Mouse (Mus musculus) liver, embryonic 16.5 days (tissue): ENCODE results near the gene Gltpd2. TPM values are rescaled to one million over a fixed set of nuclear protein-coding genes. Genes with fewer than 3 reads are reported as not detected.

ENCODE experiments used
- ATAC-seq: fragments of 200-750 bp; cut with Nextera tagmentation; 2 replicates; pipeline ENCODE4 v1.8.0; 2017; ENCODE audit warnings: low read depth, mild to moderate bottlenecking, moderate number of reproducible peaks, moderate library complexity
- H3K27ac ChIP-seq: fragments of 300-500 bp; sonication (generic); 2 replicates; pipeline ENCODE4 v1.5.1; 2014; ENCODE audit warnings: mild to moderate bottlenecking, low read length
- H3K27me3 ChIP-seq: fragments of 300-500 bp; sonication (generic); 2 replicates; pipeline ENCODE4 v1.6.1; 2014; ENCODE audit warnings: low read depth, low read length, mixed read lengths; ENCODE audit not compliant: control insufficient read depth, insufficient read depth
- H3K36me3 ChIP-seq: fragments of 300-500 bp; sonication (generic); 2 replicates; pipeline ENCODE4 v1.6.1; 2014; ENCODE audit warnings: mild to moderate bottlenecking; ENCODE audit not compliant: control insufficient read depth, insufficient read depth
- H3K4me1 ChIP-seq: fragments of 300-500 bp; sonication (generic); 2 replicates; pipeline ENCODE4 v1.6.1; 2014; ENCODE audit warnings: low read depth, low read length, mixed read lengths; ENCODE audit not compliant: control insufficient read depth
- H3K4me2 ChIP-seq: fragments of 300-500 bp; sonication (generic); 2 replicates; pipeline ENCODE4 v1.6.1; 2014; ENCODE audit warnings: low read depth, low read length, mixed read lengths
- H3K4me3 ChIP-seq: fragments of 300-500 bp; sonication (generic); 2 replicates; pipeline ENCODE4 v1.5.1; 2014; ENCODE audit warnings: low read depth, mild to moderate bottlenecking, low read length
- H3K9ac ChIP-seq: fragments of 300-500 bp; sonication (generic); 2 replicates; pipeline ENCODE4 v1.6.1; 2014; ENCODE audit warnings: low read depth, low read length
- H3K9me3 ChIP-seq: fragments of 300-500 bp; sonication (generic); replicated peaks from 2 replicates; pipeline ENCODE4 v1.6.1; 2016; ENCODE audit warnings: low read length; ENCODE audit not compliant: control insufficient read depth
- WGBS: fragments of 180-500 bp; shearing (Covaris S2); extraction: QIAGEN DNeasy Blood & Tissue Kit; methylation state at CpG from one replicate; pipeline ENCODE4 v1.1.7; 2014; ENCODE audit not compliant: insufficient replicate concordance; 5-methylcytosine and 5-hydroxymethylcytosine counted together
- polyA plus RNA-seq: library from polyadenylated mRNA; unstranded; fragments of >200 nt; fragmentation: Nextera tagmentation; extraction: Ambion mirVana; gene quantifications from 2 replicates; pipeline ENCODE4 v1.2.1, GENCODE M21; 2015

Gltpd2 gene
- polyA plus RNA-seq, 1 experiment from 2014 or later, result 35.3 TPM

DNA sequence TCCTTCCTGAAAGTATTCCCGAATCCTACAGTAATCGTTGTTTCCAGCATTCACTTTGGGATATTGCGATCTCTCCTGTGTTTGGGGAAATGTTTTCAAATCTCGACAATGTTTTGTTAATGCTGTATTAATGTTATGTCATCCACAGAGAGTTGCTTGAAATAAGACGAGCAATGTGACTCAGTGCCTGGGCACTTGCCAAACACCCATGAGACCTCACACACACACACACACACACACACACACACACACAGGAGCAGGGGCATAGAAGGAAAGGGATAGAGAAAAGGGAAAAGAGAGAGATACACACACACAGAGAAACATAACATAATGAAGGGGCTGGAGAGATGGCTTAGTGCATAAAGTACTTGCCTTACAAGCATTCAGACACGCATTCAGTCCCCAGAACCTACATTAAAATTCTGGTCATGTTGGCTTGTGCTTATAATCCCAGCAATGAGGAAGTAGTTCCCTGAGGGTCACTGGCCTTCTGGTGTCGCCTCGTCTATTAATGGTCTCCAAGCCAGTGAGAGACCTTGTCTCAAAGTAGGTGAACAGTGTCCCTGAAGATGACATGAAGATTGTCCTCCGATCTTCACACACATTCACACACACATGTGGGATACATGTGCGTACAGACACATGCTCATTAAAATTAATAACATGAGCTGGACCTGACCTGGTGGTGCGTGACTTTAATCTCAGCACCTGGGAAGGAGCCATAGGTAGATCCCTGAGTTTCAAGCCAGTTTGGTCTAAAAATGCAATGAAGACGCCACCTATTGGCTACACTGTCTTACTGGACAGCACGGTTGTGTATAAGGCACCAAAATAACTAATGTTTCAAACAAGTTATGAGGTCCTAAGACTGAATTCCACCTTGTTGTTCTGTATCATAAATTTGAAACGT is 19.2 kb upstream of the Gltpd2 start:
- Histone ChIP-seq H3K27me3 (no peaks in the 10 kb centered on the region; the same call in 1 of the 2 replicates), H3K36me3 (no peaks in the 10 kb centered on the region), H3K4me3 (no peak overlapping the region), H3K4me1 (peaks cover under 1% of the 10 kb centered on the region), H3K9ac (no peak overlapping the region), H3K9me3 (no peaks in the 10 kb centered on the region), H3K27ac (no peak overlapping the region), H3K4me2 (no peak overlapping the region)
- no peak for ATAC-seq
- 52% methylated on average over 14 of the region's 14 CpGs for WGBS

DNA sequence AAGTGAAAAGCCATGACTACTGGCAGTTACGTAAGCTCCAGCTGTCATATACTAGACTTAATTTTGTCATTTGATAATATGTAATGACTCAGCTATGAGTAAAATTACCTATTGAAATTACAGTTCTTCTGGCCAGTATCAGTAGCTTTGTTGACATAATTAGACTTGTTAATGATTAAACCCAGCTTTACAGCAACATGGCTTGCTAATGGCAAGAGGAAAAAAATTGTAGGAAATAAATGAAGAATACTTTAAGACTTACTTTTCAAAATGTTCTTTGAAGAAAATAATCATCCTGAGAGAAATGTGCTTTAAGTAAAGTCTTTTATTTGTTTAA is 18.6 kb upstream of the Gltpd2 start:
- 70% methylated on average over 1 of the region's 1 CpGs for WGBS

DNA sequence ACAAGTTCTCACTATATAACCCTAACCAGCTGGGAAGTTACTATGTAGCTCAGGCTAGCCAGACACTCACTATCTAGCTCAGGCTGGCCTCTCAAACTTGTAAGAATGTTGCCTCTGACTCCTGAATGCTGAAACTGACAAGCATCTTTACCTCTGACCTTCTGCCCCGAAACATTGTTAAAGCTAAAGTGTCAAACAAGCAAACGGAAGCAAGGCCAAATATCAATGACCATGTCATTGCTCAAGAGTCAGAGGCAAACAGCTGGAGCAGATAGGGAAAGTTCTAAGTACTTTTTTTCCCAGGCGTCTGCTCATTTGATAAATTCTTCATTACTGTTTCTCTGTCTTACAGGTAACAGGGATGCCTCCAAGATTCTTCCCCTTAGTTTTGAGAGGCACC is 17.0 kb upstream of the Gltpd2 start:
- H3K4me1 ChIP-seq, result peaks cover 6% of the 10 kb centered on the region
- no peaks in the 10 kb centered on the region; the same call in 1 of the 2 replicates for H3K27me3 ChIP-seq
- H3K9me3 ChIP-seq, result no peaks in the 10 kb centered on the region
- no peak overlapping the region for H3K4me3 ChIP-seq
- H3K4me2 ChIP-seq, result no peak overlapping the region
- no peaks in the 10 kb centered on the region for H3K36me3 ChIP-seq
- H3K27ac ChIP-seq, result no peak overlapping the region
- WGBS, result 38% methylated on average over 3 of the region's 3 CpGs
- ATAC-seq, result no peak
- no peak overlapping the region for H3K9ac ChIP-seq

More for the DNA sequence above, 18.6 kb upstream of the Gltpd2 start:
- Histone ChIP-seq H3K4me3 (no peak overlapping the region), H3K4me2 (no peak overlapping the region), H3K27me3 (no peaks in the 10 kb centered on the region; the same call in 1 of the 2 replicates), H3K4me1 (peaks cover 6% of the 10 kb centered on the region), H3K9me3 (no peaks in the 10 kb centered on the region), H3K9ac (no peak overlapping the region), H3K36me3 (no peaks in the 10 kb centered on the region), H3K27ac (no peak overlapping the region)
- ATAC-seq, result no peak

DNA sequence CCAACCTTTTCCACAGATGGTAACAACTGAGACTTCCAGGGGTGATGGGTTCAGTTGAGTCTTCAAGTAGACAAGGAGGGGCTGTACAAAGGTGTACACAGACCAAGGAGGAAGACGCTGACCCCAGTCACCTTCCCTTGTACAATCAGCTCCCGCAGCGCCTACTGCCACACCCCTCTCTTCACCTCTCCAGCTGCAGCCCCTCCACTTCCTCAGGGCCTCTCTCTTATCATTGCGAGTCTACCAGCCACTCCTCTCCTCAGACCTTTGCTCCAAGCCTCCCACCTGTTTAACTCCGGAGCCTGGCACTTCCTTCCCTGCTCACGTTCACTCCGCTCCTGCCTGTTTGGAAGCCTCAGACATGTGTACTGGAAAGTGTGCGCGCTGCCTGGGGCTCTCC is 14.0 kb upstream of the Gltpd2 start, which contains the start of gene Tm4sf5:
Gene Tm4sf5, plus strand, starts transcription at position 275 of the 400 bp plus-strand sequence.
- Histone ChIP-seq H3K27ac (no peak within 1 kb of the TSS), H3K4me2 (no peak within 1 kb of the TSS)
- WGBS, result 33% methylated on average over 9 of the region's 9 CpGs

DNA sequence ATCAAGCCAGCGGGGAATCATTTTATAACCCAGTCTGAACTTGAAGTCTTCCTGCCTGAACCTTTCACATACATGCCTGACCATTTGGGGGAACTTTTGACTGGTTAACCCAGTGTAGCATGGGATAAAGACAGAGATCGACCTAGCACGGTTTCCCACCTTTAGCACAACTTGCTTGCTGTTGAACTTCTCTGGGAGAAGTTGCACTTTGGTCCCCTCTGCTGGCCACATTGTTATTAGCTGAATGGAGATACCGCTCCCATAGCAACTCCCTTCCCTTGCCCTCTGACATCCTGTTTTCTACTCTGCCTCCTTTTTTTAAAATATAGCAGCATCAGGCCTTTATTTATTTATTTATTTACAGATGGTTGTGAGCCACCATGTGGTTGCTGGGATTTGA is 12.6 kb upstream of the Gltpd2 start:
- no peak overlapping the region for H3K4me3 ChIP-seq
- H3K27me3 ChIP-seq, result peaks cover 3% of the 10 kb centered on the region; the same call in 1 of the 2 replicates
- WGBS, result 19% methylated on average over 4 of the region's 4 CpGs
- H3K36me3 ChIP-seq, result no peaks in the 10 kb centered on the region
- H3K27ac ChIP-seq, result no peak overlapping the region
- no peak for ATAC-seq
- H3K9ac ChIP-seq, result no peak overlapping the region
- no peaks in the 10 kb centered on the region for H3K9me3 ChIP-seq
- no peak overlapping the region for H3K4me2 ChIP-seq
- H3K4me1 ChIP-seq, result peaks cover 8% of the 10 kb centered on the region

More for the DNA sequence above, 14.0 kb upstream of the Gltpd2 start, which contains the start of gene Tm4sf5:
- H3K9me3 ChIP-seq, result no peaks in the 10 kb centered on the region
- no peak within 1 kb of the TSS for H3K4me3 ChIP-seq
- no peaks in the 10 kb centered on the region for H3K36me3 ChIP-seq
- ATAC-seq, result no peak
- no peak within 1 kb of the TSS for H3K9ac ChIP-seq
- peaks cover 6% of the 10 kb centered on the region for H3K4me1 ChIP-seq
- peaks cover 3% of the 10 kb centered on the region; the same call in 1 of the 2 replicates for H3K27me3 ChIP-seq

DNA sequence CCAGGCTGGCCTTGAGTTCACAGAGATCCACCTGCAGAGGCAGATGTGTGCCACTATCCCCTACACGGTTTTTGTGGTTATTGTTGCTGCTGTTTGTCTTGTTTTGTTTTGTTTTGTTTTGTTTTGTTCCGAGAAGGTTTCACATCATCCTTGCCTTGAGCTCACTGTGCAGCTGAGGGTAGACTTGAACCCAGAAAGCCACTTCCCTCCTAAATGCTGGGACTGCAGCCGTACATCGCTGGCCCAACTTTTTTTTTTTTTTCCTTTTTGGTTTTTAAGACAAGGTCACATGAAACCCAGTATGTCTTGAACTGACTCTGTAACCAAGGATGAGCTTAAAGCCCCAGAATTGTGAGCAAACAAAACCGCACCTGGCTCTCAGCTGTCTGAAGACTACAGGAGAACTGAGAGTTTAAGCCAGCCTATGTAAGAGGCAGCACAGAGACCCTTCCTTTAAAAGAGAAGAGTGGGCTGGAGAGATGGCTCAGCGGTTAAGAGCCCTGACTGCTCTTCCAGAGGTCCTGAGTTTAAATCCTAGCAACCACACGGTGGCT is 12.0 kb upstream of the Gltpd2 start:
- H3K36me3 ChIP-seq, result no peaks in the 10 kb centered on the region
- H3K9me3 ChIP-seq, result no peaks in the 10 kb centered on the region
- H3K4me2 ChIP-seq, result no peak overlapping the region
- no peak for ATAC-seq
- WGBS, result 57% methylated on average over 7 of the region's 7 CpGs
- peaks cover 8% of the 10 kb centered on the region for H3K4me1 ChIP-seq
- no peak overlapping the region for H3K4me3 ChIP-seq
- no peak overlapping the region for H3K9ac ChIP-seq
- H3K27me3 ChIP-seq, result peaks cover 3% of the 10 kb centered on the region; the same call in 1 of the 2 replicates
- H3K27ac ChIP-seq, result no peak overlapping the region

DNA sequence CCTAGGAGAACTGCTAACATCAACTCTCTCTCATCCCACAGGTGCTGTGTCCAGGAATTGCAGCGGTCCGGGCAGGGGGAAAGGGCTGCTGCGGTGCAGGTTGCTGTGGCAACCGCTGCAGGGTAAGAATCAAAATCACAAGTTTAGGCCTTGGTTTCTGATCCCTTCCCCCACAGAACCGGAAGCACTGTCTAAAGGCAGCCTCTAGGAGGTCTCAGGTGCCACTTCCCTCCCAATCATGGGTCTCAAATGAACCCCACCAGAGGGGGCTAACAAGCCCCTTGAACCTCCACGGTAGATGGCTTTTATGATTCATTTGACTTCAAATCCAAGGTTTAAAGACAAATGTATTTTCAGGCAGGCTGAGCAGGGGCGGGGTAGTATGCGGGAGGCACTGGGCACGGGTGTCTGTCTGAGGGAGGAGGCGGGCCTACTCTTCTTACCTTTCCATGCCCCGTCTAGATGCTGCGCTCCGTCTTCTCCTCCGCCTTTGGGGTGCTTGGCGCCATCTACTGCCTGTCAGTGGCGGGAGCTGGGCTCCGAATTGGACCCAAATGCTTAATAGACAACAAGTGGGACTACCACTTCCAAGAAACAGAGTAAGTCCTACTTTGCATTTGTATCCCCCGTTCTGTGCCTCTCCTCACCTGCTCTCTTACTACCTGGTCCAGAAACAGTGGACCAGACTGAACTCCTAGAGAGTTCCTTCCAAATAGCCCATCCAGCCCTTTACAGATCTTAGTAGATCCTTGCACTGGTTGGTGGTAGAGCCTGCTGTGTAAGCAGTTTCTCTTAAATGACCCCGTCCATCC is 9.0 kb upstream of the Gltpd2 start:
- Histone ChIP-seq H3K36me3 (no peaks in the 10 kb centered on the region), H3K4me2 (no peak overlapping the region)
- WGBS, result 14% methylated on average over 19 of the region's 19 CpGs

DNA sequence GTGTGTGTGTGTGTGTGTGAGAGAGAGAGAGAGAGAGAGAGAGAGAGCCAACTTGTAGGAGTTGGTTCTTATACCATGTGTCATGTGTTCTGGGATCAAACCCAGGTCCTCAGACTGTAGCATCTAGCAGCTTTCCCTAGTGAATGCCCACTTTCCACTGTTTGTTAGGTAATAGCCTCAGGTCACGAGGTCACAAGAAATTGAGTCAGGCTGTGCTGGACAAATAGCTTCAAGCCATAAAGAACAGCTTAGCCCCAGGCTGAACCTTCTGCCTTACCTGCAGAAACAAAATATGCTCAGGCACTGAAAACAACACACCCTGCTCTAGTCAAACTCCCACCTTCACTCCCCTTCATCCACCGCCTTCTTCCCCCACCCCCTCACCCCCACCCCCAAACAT is 7.8 kb upstream of the Gltpd2 start:
- H3K4me1 ChIP-seq, result peaks cover 2% of the 10 kb centered on the region; the same call in 1 of the 2 replicates
- WGBS, result 48% methylated on average over 2 of the region's 2 CpGs
- peaks cover 3% of the 10 kb centered on the region; the same call in 1 of the 2 replicates for H3K27me3 ChIP-seq
- no peak overlapping the region for H3K9ac ChIP-seq
- H3K4me2 ChIP-seq, result no peak overlapping the region
- H3K27ac ChIP-seq, result no peak overlapping the region
- no peak for ATAC-seq
- no peaks in the 10 kb centered on the region for H3K9me3 ChIP-seq
- no peaks in the 10 kb centered on the region for H3K36me3 ChIP-seq
- H3K4me3 ChIP-seq, result no peak overlapping the region

More for the DNA sequence above, 9.0 kb upstream of the Gltpd2 start:
- Histone ChIP-seq H3K4me1 (peaks cover 6% of the 10 kb centered on the region), H3K27ac (no peak overlapping the region), H3K9me3 (no peaks in the 10 kb centered on the region), H3K4me3 (no peak overlapping the region), H3K27me3 (peaks cover 3% of the 10 kb centered on the region; the same call in 1 of the 2 replicates), H3K9ac (no peak overlapping the region)
- no peak for ATAC-seq
